Mouse (Mus musculus) frontal cortex, postnatal 14 days (tissue): Measurements from ENCODE around the gene Sipa1l3.

Source experiments
- DNase-seq, 2 experiments: peaks; one replicate each; pipeline ENCODE4 v3.0.0; 2022; ENCODE audit warnings: low spot score in 2 of 2

The Sipa1l3 gene

DNA sequence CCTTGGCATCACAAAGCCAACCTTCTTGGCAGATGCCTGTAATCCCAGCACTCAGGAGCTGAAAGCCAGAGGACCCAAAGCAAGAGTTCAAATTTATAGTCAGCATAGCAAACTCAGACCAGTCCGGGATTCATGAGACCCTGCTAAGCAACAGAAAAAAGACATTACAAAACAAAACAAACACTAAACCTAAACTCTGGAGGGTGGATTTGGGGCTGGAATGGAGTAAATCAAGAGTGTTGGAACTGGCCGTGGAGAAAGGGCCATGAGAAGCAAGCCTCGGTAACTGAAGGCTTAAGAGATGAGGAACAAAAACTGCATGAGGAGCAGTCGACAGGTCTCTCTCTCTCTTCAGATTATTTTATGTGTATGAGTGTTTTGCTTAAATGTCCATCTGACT, 234.6 kb downstream of the Sipa1l3 start:
- no peak for DNase-seq

DNA sequence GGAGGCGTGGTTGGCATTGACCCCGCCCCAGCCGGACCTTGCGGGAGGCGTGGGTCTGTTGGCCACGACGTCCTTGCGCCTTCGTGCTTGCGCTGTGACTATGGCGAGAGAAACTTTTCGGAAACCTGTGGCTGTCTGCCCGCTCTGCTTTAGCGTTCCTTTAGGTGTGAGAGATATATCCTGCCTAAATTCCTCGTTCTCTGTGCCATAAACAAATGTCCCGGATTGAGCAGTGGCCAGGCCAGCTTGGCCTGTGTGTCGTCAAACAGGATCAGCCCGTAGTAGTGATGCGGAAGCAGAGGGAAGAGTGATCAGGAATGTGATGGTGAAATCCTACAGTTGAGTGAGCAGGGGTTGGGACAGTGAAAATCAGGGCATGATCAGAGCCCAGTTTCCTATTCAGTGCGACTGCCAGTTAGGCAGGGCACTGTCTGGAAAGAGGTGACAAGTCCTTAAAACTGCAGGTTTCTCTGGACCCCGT, 236.3 kb downstream of the Sipa1l3 start:
- no peak for DNase-seq

GRCm38 (mm10) chr7:29281201-29282073, 237.0 kb downstream of the Sipa1l3 start, which contains the start of gene Spint2:
Gene Spint2, minus strand, starts transcription at chr7:29281912.
- DNase-seq: no peak

DNA sequence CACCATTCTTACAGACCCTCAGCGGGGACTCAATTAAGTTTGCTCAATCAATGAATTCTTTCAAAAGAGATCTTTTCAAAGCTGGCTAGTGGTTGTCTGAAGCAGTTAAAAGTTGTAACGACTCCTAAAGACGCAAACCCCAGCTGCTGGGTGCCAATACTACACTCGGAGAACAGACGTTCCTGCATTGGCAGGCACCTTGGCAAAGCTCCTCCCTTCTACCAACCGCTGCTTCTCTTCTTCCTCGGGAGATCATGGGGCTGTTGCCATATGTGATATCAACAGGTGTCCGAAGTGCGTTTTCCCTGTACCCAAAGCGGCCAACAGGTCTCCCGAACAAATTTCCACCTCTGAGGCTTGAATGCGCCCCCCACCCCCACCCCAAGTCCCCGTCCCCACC, 237.6 kb downstream of the Sipa1l3 start:
- no peak for DNase-seq

DNA sequence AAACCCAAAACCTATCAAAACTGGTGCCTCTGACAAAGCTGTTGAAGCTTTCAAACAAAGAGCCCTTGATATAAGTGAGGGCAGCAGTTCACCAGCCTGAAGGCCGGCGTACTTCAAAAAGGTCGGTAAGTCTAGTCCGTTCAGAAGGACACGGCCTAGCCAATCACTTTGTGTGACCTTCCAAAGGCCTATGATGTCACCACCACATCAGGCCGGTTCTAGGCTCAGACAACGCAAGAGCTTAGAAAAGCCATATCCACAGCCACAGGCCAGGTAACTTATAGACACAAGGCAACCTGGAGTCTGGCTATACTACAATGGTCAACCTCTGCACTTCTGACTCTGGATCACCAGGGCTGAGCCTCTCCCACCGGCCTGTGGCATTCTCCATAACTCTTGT, 238.5 kb downstream of the Sipa1l3 start:
- DNase-seq: no peak

DNA sequence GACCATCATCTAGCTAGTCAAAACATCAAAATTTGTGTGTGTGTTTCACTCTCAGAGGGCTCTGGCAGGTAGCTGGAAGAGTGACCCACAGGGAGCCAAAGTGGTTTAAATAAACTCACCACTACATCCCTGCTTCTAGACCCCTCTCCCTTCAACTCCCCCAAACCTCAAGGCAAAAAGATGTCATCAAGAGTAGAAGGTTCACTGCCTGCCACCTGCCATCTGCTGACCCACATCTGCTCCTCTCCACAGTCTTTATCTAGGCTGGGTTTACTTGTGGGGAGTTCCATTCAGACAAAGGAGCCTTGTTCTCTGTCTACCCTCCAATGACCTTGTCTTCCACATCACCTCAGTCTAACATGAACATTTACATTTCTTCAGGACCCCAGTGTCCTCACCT, 239.2 kb downstream of the Sipa1l3 start:
- DNase-seq: no peak

- DNase-seq: no peak
These were observed 240.9 kb downstream of the Sipa1l3 start for GRCm38 (mm10) chr7:29277510-29277909.

GRCm38 (mm10) chr7:29276715-29277114, 241.7 kb downstream of the Sipa1l3 start:
- DNase-seq: no peak

DNA sequence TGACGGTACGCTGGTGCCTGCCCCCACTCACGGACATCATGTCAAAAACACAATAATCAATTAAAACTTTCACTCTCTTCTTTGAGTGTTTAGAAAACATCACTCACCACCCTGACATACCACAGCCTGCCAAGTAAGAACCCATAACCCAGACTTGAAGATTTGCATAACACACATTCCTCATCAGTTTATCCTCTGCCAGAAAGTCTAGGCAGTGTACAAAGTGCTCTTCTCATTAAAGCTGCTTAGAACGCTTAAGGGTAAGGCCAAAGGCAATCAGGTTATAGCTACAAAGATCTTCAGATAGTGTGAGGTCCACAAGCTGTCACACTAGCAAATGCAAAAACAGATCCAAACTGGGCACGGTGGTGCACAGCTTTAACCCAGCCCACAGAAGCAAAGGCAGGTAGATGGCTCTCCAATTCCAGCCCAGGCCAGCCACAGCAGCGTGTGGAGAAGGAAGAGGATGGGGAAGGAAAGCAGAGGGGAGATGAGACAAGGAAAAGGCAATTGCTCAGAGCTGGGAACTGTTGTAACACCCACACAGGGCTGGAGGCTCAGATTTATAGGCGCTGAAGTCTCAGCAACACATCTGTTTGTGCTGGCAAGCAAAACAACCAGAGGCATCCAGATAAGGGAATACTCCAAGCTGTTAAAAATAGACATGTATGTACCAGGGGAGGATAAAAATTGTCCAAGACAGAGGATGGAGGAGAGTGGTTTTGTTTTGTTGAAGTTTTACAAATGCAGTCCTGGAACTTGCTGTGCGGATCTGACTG, 246.6 kb downstream of the Sipa1l3 start:
- DNase-seq: no peak

GRCm38 (mm10) chr7:29270445-29270844, 248.0 kb downstream of the Sipa1l3 start:
- no peak for DNase-seq
